Mouse (Mus musculus): ENCODE data around the gene Gm20517.

- TF ChIP-seq CTCF (IDR thresholded peaks at IDR 0.05; ENCODE audit: insufficient read depth, low read depth, low read length) (no peak), POLR2A (IDR thresholded peaks at IDR 0.05; ENCODE audit: insufficient read depth, low read depth, low read length) (no peak)
Measured at GRCm38 (mm10) chr17:47616652-47617051, 5.3 kb downstream of the Gm20517 start.
